Mouse (Mus musculus) olfactory bulb, adult 2 months (tissue): ENCODE data around the gene Sh3rf1.

Experiments
- CTCF ChIP-seq: fragments of 200-500 bp; IDR thresholded peaks from 2 replicates; pipeline ENCODE4 v1.5.1; 2012; ENCODE audit warnings: low read depth, mild to moderate bottlenecking, low read length, moderate library complexity; ENCODE audit not compliant: insufficient read depth
- POLR2A ChIP-seq: fragments of 200-500 bp; IDR thresholded peaks from 2 replicates; pipeline ENCODE4 v1.6.1; 2012; ENCODE audit warnings: mild to moderate bottlenecking, low read depth, low read length, moderate library complexity; ENCODE audit not compliant: insufficient read depth

- TF ChIP-seq CTCF = no peak
- TF ChIP-seq POLR2A = no peak
Measured at GRCm38 (mm10) chr8:61244157-61244556, 20.5 kb downstream of the Sh3rf1 start.
